Mouse (Mus musculus) kidney, adult 2 months (tissue): Measurements from ENCODE around the gene Tor1a.

ENCODE experiments used
- CTCF ChIP-seq: fragments of 200-500 bp; conservative IDR thresholded peaks from 2 replicates; pipeline ENCODE4 v1.5.1; 2011; ENCODE audit warnings: low read depth, mild to moderate bottlenecking, control low read depth, low read length, moderate library complexity, mixed read lengths; ENCODE audit not compliant: insufficient read depth, insufficient read length
- POLR2A ChIP-seq: fragments of 200-500 bp; IDR thresholded peaks from one replicate; pipeline ENCODE4 v1.6.1; 2011; ENCODE audit warnings: low read depth, low read length, control low read depth

DNA sequence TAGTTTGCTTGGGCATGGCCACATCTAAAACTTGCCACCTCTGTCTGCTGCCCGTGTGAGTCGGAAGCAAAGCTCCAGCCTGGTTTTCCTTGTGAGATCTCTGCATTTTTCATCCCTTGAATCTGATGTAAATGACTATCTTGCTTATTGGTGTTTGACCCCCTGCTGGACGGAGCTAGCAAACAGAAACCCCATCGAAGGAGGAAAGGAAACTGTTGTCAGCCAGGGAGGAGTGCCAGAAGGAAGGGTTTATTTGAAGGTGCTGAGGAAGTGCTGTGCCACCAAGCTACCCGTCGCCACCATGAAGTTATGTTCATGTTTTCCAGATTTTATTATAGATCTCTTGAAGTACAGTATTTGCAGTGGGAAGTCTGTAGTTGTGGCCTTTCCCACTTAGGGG lies 12.9 kb downstream of the Tor1a start:
- no peak for TF ChIP-seq CTCF
- TF ChIP-seq POLR2A, result no peak
